Mouse (Mus musculus): ENCODE results near the gene Kcnk13. TPM values are rescaled to one million over a fixed set of nuclear protein-coding genes. Genes with fewer than 3 reads are reported as not detected.

The Kcnk13 gene
- polyA plus RNA-seq, 1 experiment from 2014 or later, result 1.5 TPM

- H3K27ac ChIP-seq (ENCODE audit: low read depth, low read length), result no peak overlapping the region
Measured at GRCm38 (mm10) chr12:99972825-99973224, 8.5 kb downstream of the Kcnk13 start.

GRCm38 (mm10) chr12:99973659-99974058 lies 9.4 kb downstream of the Kcnk13 start:
- Histone ChIP-seq H3K9me3 (ENCODE audit: control insufficient read depth, low read length) (no peaks in the 10 kb centered on the region), H3K4me2 (ENCODE audit: low read length) (no peak overlapping the region), H3K4me3 (ENCODE audit: low read length) (no peak overlapping the region), H3K36me3 (ENCODE audit: control insufficient read depth, insufficient read depth, low read length) (no peaks in the 10 kb centered on the region), H3K4me1 (ENCODE audit: control insufficient read depth, insufficient read depth, low read depth, low read length) (no peaks in the 10 kb centered on the region), H3K27ac (ENCODE audit: low read depth, low read length) (no peak overlapping the region), H3K9ac (ENCODE audit: low read depth, low read length) (no peak overlapping the region), H3K27me3 (replicated peaks; ENCODE audit: control insufficient read depth, insufficient read depth, low read length) (peaks cover 4% of the 10 kb centered on the region; the same call in 1 of the 2 replicates)
- no peak for ATAC-seq
- 90% methylated on average over 1 of the region's 1 CpGs for WGBS

More at GRCm38 (mm10) chr12:99972825-99973224, 8.5 kb downstream of the Kcnk13 start:
- Histone ChIP-seq H3K4me1 (ENCODE audit: control insufficient read depth, insufficient read depth, low read depth, low read length) (no peaks in the 10 kb centered on the region), H3K9me3 (ENCODE audit: control insufficient read depth, low read length) (no peaks in the 10 kb centered on the region), H3K27me3 (replicated peaks; ENCODE audit: control insufficient read depth, insufficient read depth, low read length) (peaks cover 10% of the 10 kb centered on the region; the same call in 1 of the 2 replicates), H3K4me3 (ENCODE audit: low read length) (no peak overlapping the region), H3K36me3 (ENCODE audit: control insufficient read depth, insufficient read depth, low read length) (no peaks in the 10 kb centered on the region), H3K9ac (ENCODE audit: low read depth, low read length) (no peak overlapping the region), H3K4me2 (ENCODE audit: low read length) (no peak overlapping the region)
- no peak for ATAC-seq
- 56% methylated on average over 7 of the region's 7 CpGs for WGBS

DNA sequence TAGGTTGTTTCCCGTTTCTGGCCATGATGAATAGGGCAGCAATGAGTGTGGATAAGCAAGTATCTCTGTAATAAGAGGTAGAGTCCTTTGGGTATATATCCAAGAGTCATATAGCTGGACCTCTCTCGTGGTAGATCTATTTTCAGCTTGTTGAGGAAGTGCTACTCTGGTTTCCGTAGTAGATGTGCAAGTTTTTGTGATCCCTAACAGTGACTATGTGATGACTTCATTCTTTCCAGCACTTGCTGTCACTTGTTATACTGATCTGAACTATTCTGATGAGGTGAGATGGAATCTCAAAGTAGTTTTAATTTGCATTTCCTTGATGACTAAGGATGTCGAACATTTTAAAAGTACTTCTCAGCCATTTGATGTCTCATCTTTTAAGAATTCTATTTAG lies 15.2 kb downstream of the Kcnk13 start:
- H3K27ac ChIP-seq (ENCODE audit: low read depth, low read length), result no peak overlapping the region
- H3K4me1 ChIP-seq (ENCODE audit: control insufficient read depth, insufficient read depth, low read depth, low read length), result no peaks in the 10 kb centered on the region
- no peaks in the 10 kb centered on the region for H3K36me3 ChIP-seq (ENCODE audit: control insufficient read depth, insufficient read depth, low read length)
- no peaks in the 10 kb centered on the region for H3K9me3 ChIP-seq (ENCODE audit: control insufficient read depth, low read length)
- H3K4me2 ChIP-seq (ENCODE audit: low read length), result no peak overlapping the region
- H3K4me3 ChIP-seq (ENCODE audit: low read length), result no peak overlapping the region
- no peak for ATAC-seq
- no peak overlapping the region for H3K9ac ChIP-seq (ENCODE audit: low read depth, low read length)
- 87% methylated on average over 4 of the region's 4 CpGs for WGBS
- no peaks in the 10 kb centered on the region for H3K27me3 ChIP-seq (replicated peaks; ENCODE audit: control insufficient read depth, insufficient read depth, low read length)

DNA sequence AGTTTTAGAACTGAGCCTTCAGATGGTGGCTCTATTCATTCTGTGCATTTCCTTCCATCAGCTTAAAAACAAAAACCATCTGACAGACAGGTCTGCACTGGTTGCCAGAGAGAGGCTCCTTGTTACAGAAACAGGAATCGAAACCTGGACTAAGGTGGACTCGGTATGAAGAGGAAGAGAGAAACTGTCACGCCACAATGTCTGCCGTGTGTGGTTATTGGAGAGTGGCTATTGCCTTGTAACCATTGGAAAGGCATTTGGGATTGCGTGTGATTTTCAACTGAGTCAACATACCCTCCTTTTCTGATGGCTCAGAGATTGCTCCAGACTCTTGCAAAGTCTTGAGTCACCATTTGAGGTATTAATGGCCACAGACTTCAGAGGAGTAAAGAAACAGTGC lies 22.5 kb downstream of the Kcnk13 start:
- H3K4me3 ChIP-seq (ENCODE audit: low read length), result no peak overlapping the region
- no peaks in the 10 kb centered on the region for H3K36me3 ChIP-seq (ENCODE audit: control insufficient read depth, insufficient read depth, low read length)
- no peaks in the 10 kb centered on the region for H3K4me1 ChIP-seq (ENCODE audit: control insufficient read depth, insufficient read depth, low read depth, low read length)
- 97% methylated on average over 5 of the region's 5 CpGs for WGBS
- no peak overlapping the region for H3K27ac ChIP-seq (ENCODE audit: low read depth, low read length)
- no peaks in the 10 kb centered on the region for H3K9me3 ChIP-seq (ENCODE audit: control insufficient read depth, low read length)
- H3K4me2 ChIP-seq (ENCODE audit: low read length), result no peak overlapping the region
- ATAC-seq, result no peak
- no peaks in the 10 kb centered on the region for H3K27me3 ChIP-seq (replicated peaks; ENCODE audit: control insufficient read depth, insufficient read depth, low read length)
- H3K9ac ChIP-seq (ENCODE audit: low read depth, low read length), result no peak overlapping the region

DNA sequence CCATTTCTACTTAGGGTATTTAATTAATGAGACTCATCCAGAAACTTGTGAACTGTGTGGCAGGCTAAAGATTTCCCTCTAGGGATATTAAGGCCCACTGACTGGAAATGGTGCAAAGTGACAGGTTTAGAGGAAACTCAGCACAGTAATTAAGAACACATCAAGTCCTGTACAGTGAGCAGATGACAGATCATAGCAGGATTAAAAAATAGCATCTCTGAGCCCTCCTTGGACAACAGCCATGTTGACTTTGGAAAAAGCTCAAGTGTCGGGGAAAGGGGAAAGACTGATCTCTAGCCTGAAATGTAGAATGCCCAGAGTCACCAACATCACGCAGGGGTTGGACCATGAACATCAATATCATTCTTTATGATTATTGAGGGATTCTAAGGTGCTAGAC lies 23.8 kb downstream of the Kcnk13 start:
- no peak for ATAC-seq
- WGBS, result 65% methylated on average over 2 of the region's 2 CpGs
- Histone ChIP-seq H3K27me3 (replicated peaks; ENCODE audit: control insufficient read depth, insufficient read depth, low read length) (no peaks in the 10 kb centered on the region), H3K4me3 (ENCODE audit: low read length) (no peak overlapping the region), H3K4me1 (ENCODE audit: control insufficient read depth, insufficient read depth, low read depth, low read length) (no peaks in the 10 kb centered on the region), H3K36me3 (ENCODE audit: control insufficient read depth, insufficient read depth, low read length) (no peaks in the 10 kb centered on the region), H3K9me3 (ENCODE audit: control insufficient read depth, low read length) (no peaks in the 10 kb centered on the region), H3K27ac (ENCODE audit: low read depth, low read length) (no peak overlapping the region), H3K4me2 (ENCODE audit: low read length) (no peak overlapping the region), H3K9ac (ENCODE audit: low read depth, low read length) (no peak overlapping the region)

DNA sequence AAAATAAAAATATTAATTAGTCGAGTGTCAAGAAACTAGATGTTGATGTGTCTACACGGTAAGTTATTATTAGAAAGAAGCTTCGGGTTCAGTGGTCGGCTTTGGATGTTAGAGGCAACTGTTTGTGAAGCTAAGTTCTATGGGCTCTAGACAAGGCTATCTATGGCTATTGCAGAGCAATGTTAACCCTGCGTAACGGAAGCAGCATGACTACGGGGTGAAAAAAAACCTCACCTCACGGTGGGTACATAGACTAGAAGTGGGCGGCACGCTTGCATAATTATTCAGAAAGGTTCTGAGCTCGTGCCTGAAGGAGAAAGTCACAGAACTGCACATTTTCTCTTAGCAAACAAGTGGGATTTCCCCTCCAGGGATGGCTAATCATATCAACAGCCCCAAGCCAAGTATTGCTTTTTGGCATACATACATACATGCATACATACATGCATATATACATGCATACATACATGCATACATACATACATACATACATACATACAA lies 28.1 kb downstream of the Kcnk13 start:
- Histone ChIP-seq H3K4me2 (ENCODE audit: low read length) (no peak overlapping the region), H3K27ac (ENCODE audit: low read depth, low read length) (no peak overlapping the region), H3K36me3 (ENCODE audit: control insufficient read depth, insufficient read depth, low read length) (no peaks in the 10 kb centered on the region), H3K27me3 (replicated peaks; ENCODE audit: control insufficient read depth, insufficient read depth, low read length) (no peaks in the 10 kb centered on the region), H3K4me1 (ENCODE audit: control insufficient read depth, insufficient read depth, low read depth, low read length) (no peaks in the 10 kb centered on the region), H3K4me3 (ENCODE audit: low read length) (no peak overlapping the region), H3K9me3 (ENCODE audit: control insufficient read depth, low read length) (peaks cover 4% of the 10 kb centered on the region; the same call in 1 of the 2 replicates), H3K9ac (ENCODE audit: low read depth, low read length) (no peak overlapping the region)
- 91% methylated on average over 11 of the region's 11 CpGs for WGBS
- no peak for ATAC-seq

GRCm38 (mm10) chr12:99993146-99993890 lies 29.0 kb downstream of the Kcnk13 start:
- no peaks in the 10 kb centered on the region for H3K36me3 ChIP-seq (ENCODE audit: control insufficient read depth, insufficient read depth, low read length)
- 71% methylated on average over 10 of the region's 10 CpGs for WGBS
- H3K9ac ChIP-seq (ENCODE audit: low read depth, low read length), result no peak overlapping the region
- H3K27me3 ChIP-seq (replicated peaks; ENCODE audit: control insufficient read depth, insufficient read depth, low read length), result no peaks in the 10 kb centered on the region
- peaks cover 4% of the 10 kb centered on the region; the same call in 1 of the 2 replicates for H3K9me3 ChIP-seq (ENCODE audit: control insufficient read depth, low read length)
- no peak overlapping the region for H3K4me3 ChIP-seq (ENCODE audit: low read length)
- no peak overlapping the region for H3K27ac ChIP-seq (ENCODE audit: low read depth, low read length)
- no peak for ATAC-seq
- no peaks in the 10 kb centered on the region for H3K4me1 ChIP-seq (ENCODE audit: control insufficient read depth, insufficient read depth, low read depth, low read length)
- H3K4me2 ChIP-seq (ENCODE audit: low read length), result no peak overlapping the region

- WGBS, result 93% methylated on average over 5 of the region's 5 CpGs
- Histone ChIP-seq H3K27me3 (replicated peaks; ENCODE audit: control insufficient read depth, insufficient read depth, low read length) (no peaks in the 10 kb centered on the region), H3K9ac (ENCODE audit: low read depth, low read length) (no peak overlapping the region), H3K4me3 (ENCODE audit: low read length) (no peak overlapping the region), H3K4me2 (ENCODE audit: low read length) (no peak overlapping the region), H3K27ac (ENCODE audit: low read depth, low read length) (no peak overlapping the region), H3K9me3 (ENCODE audit: control insufficient read depth, low read length) (peaks cover 4% of the 10 kb centered on the region; the same call in 1 of the 2 replicates), H3K36me3 (ENCODE audit: control insufficient read depth, insufficient read depth, low read length) (no peaks in the 10 kb centered on the region), H3K4me1 (ENCODE audit: control insufficient read depth, insufficient read depth, low read depth, low read length) (no peaks in the 10 kb centered on the region)
- no peak for ATAC-seq
Measured at GRCm38 (mm10) chr12:99995951-99996350, 31.7 kb downstream of the Kcnk13 start.

GRCm38 (mm10) chr12:99999726-100000125 lies 35.4 kb downstream of the Kcnk13 start:
- Histone ChIP-seq H3K36me3 (ENCODE audit: control insufficient read depth, insufficient read depth, low read length) (no peaks in the 10 kb centered on the region), H3K4me2 (ENCODE audit: low read length) (no peak overlapping the region), H3K4me1 (ENCODE audit: control insufficient read depth, insufficient read depth, low read depth, low read length) (peaks cover 3% of the 10 kb centered on the region; the same call in 1 of the 2 replicates), H3K27me3 (replicated peaks; ENCODE audit: control insufficient read depth, insufficient read depth, low read length) (no peaks in the 10 kb centered on the region), H3K27ac (ENCODE audit: low read depth, low read length) (no peak overlapping the region), H3K4me3 (ENCODE audit: low read length) (no peak overlapping the region), H3K9ac (ENCODE audit: low read depth, low read length) (no peak overlapping the region), H3K9me3 (ENCODE audit: control insufficient read depth, low read length) (no peaks in the 10 kb centered on the region)
- ATAC-seq, result no peak
- WGBS, result 87% methylated on average over 5 of the region's 5 CpGs

Measured in hindbrain, embryonic 16.5 days (tissue).